Mouse (Mus musculus): Measurements from ENCODE around the gene Ralgapb. TPM values are rescaled to one million over a fixed set of nuclear protein-coding genes. Genes with fewer than 3 reads are reported as not detected.

Ralgapb gene
- polyA plus RNA-seq, 1 experiment from 2014 or later = 11.5 TPM

DNA sequence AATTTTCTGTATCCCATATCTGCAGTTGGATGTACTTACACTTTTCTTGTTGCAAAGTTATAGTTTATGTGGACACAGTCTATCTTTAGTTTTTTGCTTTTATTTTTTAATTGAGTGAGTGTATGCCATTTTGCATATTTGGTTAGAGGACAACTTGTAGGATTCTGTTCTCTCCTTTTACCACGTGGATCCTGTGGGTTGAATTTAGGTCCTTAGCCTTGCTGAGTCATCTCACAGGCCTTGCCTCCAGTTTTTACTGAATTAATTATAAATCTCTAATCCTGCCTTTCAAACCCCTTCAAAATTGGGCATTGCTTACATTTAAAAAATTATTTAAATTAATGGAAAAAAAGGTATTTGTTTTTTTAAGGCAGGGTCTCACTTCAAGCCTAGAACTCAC lies 6.2 kb downstream of the Ralgapb start:
- WGBS = 89% methylated on average over 1 of the region's 1 CpGs
- H3K36me3 ChIP-seq (ENCODE audit: control insufficient read depth, insufficient read depth) = no peaks in the 10 kb centered on the region
- H3K9ac ChIP-seq (ENCODE audit: low read depth, low read length) = no peak overlapping the region
- TF ChIP-seq CTCF (IDR thresholded peaks at IDR 0.05; ENCODE audit: low read depth) = no peak
- no peak overlapping the region for H3K27ac ChIP-seq (ENCODE audit: low read depth, low read length)
- H3K4me1 ChIP-seq (replicated peaks; ENCODE audit: control insufficient read depth, insufficient read depth, low read length) = 0 out of 2 replicates have a peak, but pooled peaks cover 4% of the 10 kb centered on the region
- H3K27me3 ChIP-seq (replicated peaks; ENCODE audit: control insufficient read depth, insufficient read depth, low read length) = no peaks in the 10 kb centered on the region
- H3K9me3 ChIP-seq (ENCODE audit: control insufficient read depth) = no peaks in the 10 kb centered on the region
- no peak for ATAC-seq
- H3K4me2 ChIP-seq (replicated peaks; ENCODE audit: low read depth) = no peak overlapping the region
- H3K4me3 ChIP-seq (ENCODE audit: low read depth, low read length) = no peak overlapping the region

GRCm38 (mm10) chr2:158418663-158419062 lies 9.0 kb downstream of the Ralgapb start:
- Histone ChIP-seq H3K4me1 (replicated peaks; ENCODE audit: control insufficient read depth, insufficient read depth, low read length) (no peaks in the 10 kb centered on the region), H3K36me3 (ENCODE audit: control insufficient read depth, insufficient read depth) (peaks cover 12% of the 10 kb centered on the region; the same call in 1 of the 2 replicates), H3K27ac (ENCODE audit: low read depth, low read length) (no peak overlapping the region), H3K27me3 (replicated peaks; ENCODE audit: control insufficient read depth, insufficient read depth, low read length) (no peaks in the 10 kb centered on the region), H3K4me2 (replicated peaks; ENCODE audit: low read depth) (no peak overlapping the region), H3K4me3 (ENCODE audit: low read depth, low read length) (no peak overlapping the region), H3K9ac (ENCODE audit: low read depth, low read length) (no peak overlapping the region), H3K9me3 (ENCODE audit: control insufficient read depth) (no peaks in the 10 kb centered on the region)
- TF ChIP-seq CTCF (IDR thresholded peaks at IDR 0.05; ENCODE audit: low read depth) = no peak
- WGBS = 49% methylated on average over 1 of the region's 1 CpGs
- no peak for ATAC-seq

- 55% methylated on average over 1 of the region's 1 CpGs for WGBS
- Histone ChIP-seq H3K27ac (ENCODE audit: low read depth, low read length) (no peak overlapping the region), H3K4me3 (ENCODE audit: low read depth, low read length) (no peak overlapping the region), H3K4me2 (replicated peaks; ENCODE audit: low read depth) (no peak overlapping the region), H3K9me3 (ENCODE audit: control insufficient read depth) (no peaks in the 10 kb centered on the region), H3K9ac (ENCODE audit: low read depth, low read length) (no peak overlapping the region), H3K36me3 (ENCODE audit: control insufficient read depth, insufficient read depth) (peaks cover 52% of the 10 kb centered on the region), H3K27me3 (replicated peaks; ENCODE audit: control insufficient read depth, insufficient read depth, low read length) (no peaks in the 10 kb centered on the region), H3K4me1 (replicated peaks; ENCODE audit: control insufficient read depth, insufficient read depth, low read length) (no peaks in the 10 kb centered on the region)
- no peak for ATAC-seq
- TF ChIP-seq CTCF (IDR thresholded peaks at IDR 0.05; ENCODE audit: low read depth) = no peak
Measured at GRCm38 (mm10) chr2:158445814-158446213, 36.2 kb downstream of the Ralgapb start.

DNA sequence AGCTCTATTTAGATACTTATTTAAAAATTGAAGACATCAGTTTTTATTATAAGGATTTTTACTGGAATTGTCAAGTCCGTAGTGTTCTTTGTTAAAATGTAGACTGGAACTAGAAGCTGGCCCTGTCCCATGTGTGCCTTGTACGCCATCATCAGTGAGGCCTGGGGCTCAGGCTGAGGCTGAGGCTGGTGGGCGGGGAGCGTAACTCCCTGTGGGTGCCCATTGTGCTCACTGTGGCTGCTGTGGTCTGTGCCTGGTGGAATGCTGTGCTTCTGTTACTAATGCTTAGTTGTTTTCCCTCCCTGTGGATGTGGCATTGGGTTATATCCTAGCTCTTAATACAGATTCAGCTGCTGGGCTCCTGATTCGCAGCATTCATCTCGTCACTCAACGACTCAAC lies 40.2 kb downstream of the Ralgapb start:
- H3K9ac ChIP-seq (ENCODE audit: low read depth, low read length) = no peak overlapping the region
- no peaks in the 10 kb centered on the region for H3K27me3 ChIP-seq (replicated peaks; ENCODE audit: control insufficient read depth, insufficient read depth, low read length)
- H3K4me1 ChIP-seq (replicated peaks; ENCODE audit: control insufficient read depth, insufficient read depth, low read length) = no peaks in the 10 kb centered on the region
- no peak for TF ChIP-seq CTCF (IDR thresholded peaks at IDR 0.05; ENCODE audit: low read depth)
- no peak overlapping the region for H3K27ac ChIP-seq (ENCODE audit: low read depth, low read length)
- H3K36me3 ChIP-seq (ENCODE audit: control insufficient read depth, insufficient read depth) = peaks cover 47% of the 10 kb centered on the region
- no peak overlapping the region for H3K4me3 ChIP-seq (ENCODE audit: low read depth, low read length)
- no peak for ATAC-seq
- no peak overlapping the region for H3K4me2 ChIP-seq (replicated peaks; ENCODE audit: low read depth)
- no peaks in the 10 kb centered on the region for H3K9me3 ChIP-seq (ENCODE audit: control insufficient read depth)
- WGBS = 93% methylated on average over 7 of the region's 7 CpGs

DNA sequence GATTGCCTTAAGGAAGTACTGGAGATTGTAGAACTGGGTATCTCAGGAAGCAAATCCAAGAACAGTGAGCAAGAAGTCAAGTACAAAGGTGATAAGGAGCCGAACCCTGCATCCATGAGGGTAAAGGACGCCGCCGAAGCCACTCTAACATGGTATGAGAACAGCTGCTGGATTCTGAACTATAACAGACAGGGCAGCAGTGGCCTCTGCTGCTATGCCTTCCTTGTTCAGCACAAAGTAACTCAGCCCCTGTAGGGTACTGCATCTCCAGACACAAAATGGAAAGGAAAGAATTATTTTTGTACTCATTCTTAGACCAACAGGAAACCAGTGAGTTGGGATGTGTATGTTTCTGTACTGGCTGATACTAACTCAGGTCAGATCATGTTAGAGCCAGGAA lies 46.8 kb downstream of the Ralgapb start:
- 52% methylated on average over 4 of the region's 4 CpGs for WGBS
- no peaks in the 10 kb centered on the region for H3K27me3 ChIP-seq (replicated peaks; ENCODE audit: control insufficient read depth, insufficient read depth, low read length)
- no peak for ATAC-seq
- H3K36me3 ChIP-seq (ENCODE audit: control insufficient read depth, insufficient read depth) = peaks cover 61% of the 10 kb centered on the region
- no peak overlapping the region for H3K9ac ChIP-seq (ENCODE audit: low read depth, low read length)
- no peak overlapping the region for H3K4me2 ChIP-seq (replicated peaks; ENCODE audit: low read depth)
- 0 out of 2 replicates have a peak, but pooled peaks cover 5% of the 10 kb centered on the region for H3K4me1 ChIP-seq (replicated peaks; ENCODE audit: control insufficient read depth, insufficient read depth, low read length)
- no peak overlapping the region for H3K4me3 ChIP-seq (ENCODE audit: low read depth, low read length)
- H3K27ac ChIP-seq (ENCODE audit: low read depth, low read length) = 0 out of 2 replicates have a peak overlapping the region, but pooled peaks have one; percentile 17
- H3K9me3 ChIP-seq (ENCODE audit: control insufficient read depth) = no peaks in the 10 kb centered on the region
- TF ChIP-seq CTCF (IDR thresholded peaks at IDR 0.05; ENCODE audit: low read depth) = no peak

DNA sequence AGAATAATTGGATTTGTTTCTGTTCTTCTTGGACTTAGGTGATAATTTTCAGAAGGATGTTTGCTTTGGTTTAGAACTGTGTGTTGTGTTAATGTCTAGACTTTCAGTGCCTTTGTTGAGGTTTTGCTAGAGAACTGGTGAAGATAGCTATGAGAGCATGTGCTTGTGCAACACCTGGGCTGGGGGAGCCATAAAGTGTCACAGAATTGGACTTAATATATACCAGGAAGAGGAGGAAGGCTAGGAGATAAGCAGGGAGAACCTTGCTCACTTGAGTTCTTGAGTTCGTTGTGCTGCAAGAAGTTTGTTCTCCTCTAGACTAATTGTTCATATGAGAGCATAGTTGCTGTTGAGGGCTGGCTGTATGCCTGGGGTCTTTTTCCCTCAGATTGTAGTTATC lies 48.0 kb downstream of the Ralgapb start:
- Histone ChIP-seq H3K4me3 (ENCODE audit: low read depth, low read length) (no peak overlapping the region), H3K9ac (ENCODE audit: low read depth, low read length) (no peak overlapping the region), H3K27ac (ENCODE audit: low read depth, low read length) (peak overlapping the region; percentile 17; the same call in 1 of the 2 replicates), H3K9me3 (ENCODE audit: control insufficient read depth) (no peaks in the 10 kb centered on the region), H3K4me1 (replicated peaks; ENCODE audit: control insufficient read depth, insufficient read depth, low read length) (0 out of 2 replicates have a peak, but pooled peaks cover 5% of the 10 kb centered on the region), H3K27me3 (replicated peaks; ENCODE audit: control insufficient read depth, insufficient read depth, low read length) (no peaks in the 10 kb centered on the region), H3K36me3 (ENCODE audit: control insufficient read depth, insufficient read depth) (peaks cover 62% of the 10 kb centered on the region), H3K4me2 (replicated peaks; ENCODE audit: low read depth) (no peak overlapping the region)
- WGBS = 44% methylated on average over 1 of the region's 1 CpGs
- no peak for TF ChIP-seq CTCF (IDR thresholded peaks at IDR 0.05; ENCODE audit: low read depth)
- peak; percentile 59; the same call in 1 of the 2 replicates for ATAC-seq

DNA sequence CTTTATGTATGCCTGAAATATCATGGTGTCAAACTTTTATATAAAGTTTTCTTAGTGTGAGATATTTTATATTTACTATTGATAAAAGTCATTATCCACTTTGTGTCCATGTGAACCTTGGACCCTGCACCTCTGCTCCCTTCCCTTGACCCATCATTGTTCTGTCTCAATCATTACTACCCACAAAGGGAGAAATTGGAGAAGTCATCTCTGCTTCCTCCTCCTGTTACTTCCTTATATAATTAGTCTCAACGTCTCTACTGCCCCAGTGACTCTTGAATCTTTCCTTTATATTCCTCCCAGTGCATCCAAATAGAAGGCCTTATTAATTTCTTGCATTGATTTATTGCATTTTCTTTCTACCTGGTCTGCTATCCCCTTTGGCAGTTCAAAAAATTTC lies 52.8 kb downstream of the Ralgapb start:
- Histone ChIP-seq H3K9me3 (ENCODE audit: control insufficient read depth) (no peaks in the 10 kb centered on the region), H3K9ac (ENCODE audit: low read depth, low read length) (no peak overlapping the region), H3K27ac (ENCODE audit: low read depth, low read length) (no peak overlapping the region), H3K36me3 (ENCODE audit: control insufficient read depth, insufficient read depth) (peaks cover 68% of the 10 kb centered on the region), H3K27me3 (replicated peaks; ENCODE audit: control insufficient read depth, insufficient read depth, low read length) (no peaks in the 10 kb centered on the region), H3K4me1 (replicated peaks; ENCODE audit: control insufficient read depth, insufficient read depth, low read length) (0 out of 2 replicates have a peak, but pooled peaks cover 5% of the 10 kb centered on the region), H3K4me3 (ENCODE audit: low read depth, low read length) (no peak overlapping the region), H3K4me2 (replicated peaks; ENCODE audit: low read depth) (no peak overlapping the region)
- no peak for ATAC-seq
- no peak for TF ChIP-seq CTCF (IDR thresholded peaks at IDR 0.05; ENCODE audit: low read depth)
- WGBS = 53% methylated on average over 1 of the region's 1 CpGs
